8 mouse cellular contexts compared by ENCODE assay signal in genomic region chr4:125636616-125637304, GRCm38 (mm10).
A peak's percentile ranks its signal among the peaks of the same experiment; 100 is the strongest.
DNase-seq lines count a peak whose midpoint lies in the region; ATAC-seq and TF ChIP-seq lines count a peak whose summit lies in the region.

No protein-coding gene starts in this region.

- WGBS in intestine, embryonic 16.5 days: 68% methylated on average over 13 of the region's 13 CpGs
- 51% methylated on average over 13 of the region's 13 CpGs for WGBS in stomach, postnatal 0 days

- ATAC-seq in intestine, embryonic 16.5 days: peak; percentile 91
- peak; percentile 90 for ATAC-seq in stomach, postnatal 0 days (ENCODE audit: low FRiP score, low TSS enrichment)

- no peaks in the 10 kb centered on the region for H3K27me3 ChIP-seq in intestine, embryonic 16.5 days (replicated peaks; ENCODE audit: control insufficient read depth, insufficient read depth, low read length)
- H3K27me3 ChIP-seq in stomach, postnatal 0 days (ENCODE audit: control insufficient read depth, insufficient read depth, low read length): no peaks in the 10 kb centered on the region

- TF ChIP-seq EP300 in stomach, postnatal 0 days (optimal IDR thresholded peaks at IDR 0.05): no peak

- no peak for TF ChIP-seq CTCF in stomach, postnatal 0 days (IDR thresholded peaks at IDR 0.05; ENCODE audit: low read depth)

- DNase-seq in gastrocnemius, postnatal 10 days: peak; percentile 45
- DNase-seq in gastrocnemius, postnatal 36 days: no peak
- DNase-seq in right cerebral cortex, postnatal 36 days (ENCODE audit: low spot score in 2 of 2): peak; percentile 8 to 14
- no peak for DNase-seq in right cerebral cortex, postnatal 25 days
- DNase-seq in stomach, postnatal 0 days (ENCODE audit: low spot score): peak; percentile 68
- no peak for DNase-seq in embryo, embryonic 11 days
- no peak for DNase-seq in c-Kit-positive CD71-positive TER-119-positive erythroid progenitor cells, embryonic 14.5 days (ENCODE audit: low spot score)

- 0 out of 2 replicates have a peak, but pooled peaks cover 2% of the 10 kb centered on the region for H3K4me1 ChIP-seq in intestine, embryonic 16.5 days (ENCODE audit: control insufficient read depth, insufficient read depth, low read length)
- no peaks in the 10 kb centered on the region for H3K4me1 ChIP-seq in stomach, postnatal 0 days (replicated peaks; ENCODE audit: control insufficient read depth, insufficient read depth)

- no peak overlapping the region for H3K27ac ChIP-seq in intestine, embryonic 16.5 days (ENCODE audit: low read length)
- peak overlapping the region; percentile 35; the same call in 1 of the 2 replicates for H3K27ac ChIP-seq in stomach, postnatal 0 days (replicated peaks)

- no peak overlapping the region for H3K9ac ChIP-seq in intestine, embryonic 16.5 days (ENCODE audit: low read depth, low read length)
- H3K9ac ChIP-seq in stomach, postnatal 0 days (ENCODE audit: low read length): no peak overlapping the region

- no peaks in the 10 kb centered on the region for H3K9me3 ChIP-seq in intestine, embryonic 16.5 days (ENCODE audit: control insufficient read depth, low read length)
- H3K9me3 ChIP-seq in stomach, postnatal 0 days (ENCODE audit: control insufficient read depth, low read length): no peaks in the 10 kb centered on the region

- no peaks in the 10 kb centered on the region for H3K36me3 ChIP-seq in intestine, embryonic 16.5 days (ENCODE audit: control insufficient read depth, insufficient read depth, low read length)
- H3K36me3 ChIP-seq in stomach, postnatal 0 days (ENCODE audit: control insufficient read depth, insufficient read depth, low read length): no peaks in the 10 kb centered on the region

- H3K4me2 ChIP-seq in intestine, embryonic 16.5 days (ENCODE audit: low read depth, low read length): no peak overlapping the region
- H3K4me2 ChIP-seq in stomach, postnatal 0 days (replicated peaks; ENCODE audit: low read depth): no peak overlapping the region

- no peak overlapping the region for H3K4me3 ChIP-seq in intestine, embryonic 16.5 days (ENCODE audit: low read length)
- H3K4me3 ChIP-seq in stomach, postnatal 0 days (ENCODE audit: low read depth, low read length): no peak overlapping the region

- intact Hi-C loops in gastrocnemius, postnatal 36 days (cut with DNase I): no loop called here

Comparison
In these comparisons a context has a peak if more than half of its experiments do, and no peak if none do; other contexts are left out.
1. DNase-seq: peak in gastrocnemius, postnatal 10 days (single experiment), right cerebral cortex, postnatal 36 days (2 of 2) and stomach, postnatal 0 days (single experiment); none in gastrocnemius, postnatal 36 days (0 of 2), right cerebral cortex, postnatal 25 days (single experiment), embryo, embryonic 11 days (single experiment) and c-Kit-positive CD71-positive TER-119-positive erythroid progenitor cells, embryonic 14.5 days (single experiment).